Mouse (Mus musculus) urinary bladder, postnatal 10 days (tissue): ENCODE measurements around the gene Scrn3.

ENCODE experiments used
- DNase-seq: peaks from one replicate; pipeline ENCODE4 v3.0.0; 2022; ENCODE audit warnings: low spot score

Gene Scrn3

DNA sequence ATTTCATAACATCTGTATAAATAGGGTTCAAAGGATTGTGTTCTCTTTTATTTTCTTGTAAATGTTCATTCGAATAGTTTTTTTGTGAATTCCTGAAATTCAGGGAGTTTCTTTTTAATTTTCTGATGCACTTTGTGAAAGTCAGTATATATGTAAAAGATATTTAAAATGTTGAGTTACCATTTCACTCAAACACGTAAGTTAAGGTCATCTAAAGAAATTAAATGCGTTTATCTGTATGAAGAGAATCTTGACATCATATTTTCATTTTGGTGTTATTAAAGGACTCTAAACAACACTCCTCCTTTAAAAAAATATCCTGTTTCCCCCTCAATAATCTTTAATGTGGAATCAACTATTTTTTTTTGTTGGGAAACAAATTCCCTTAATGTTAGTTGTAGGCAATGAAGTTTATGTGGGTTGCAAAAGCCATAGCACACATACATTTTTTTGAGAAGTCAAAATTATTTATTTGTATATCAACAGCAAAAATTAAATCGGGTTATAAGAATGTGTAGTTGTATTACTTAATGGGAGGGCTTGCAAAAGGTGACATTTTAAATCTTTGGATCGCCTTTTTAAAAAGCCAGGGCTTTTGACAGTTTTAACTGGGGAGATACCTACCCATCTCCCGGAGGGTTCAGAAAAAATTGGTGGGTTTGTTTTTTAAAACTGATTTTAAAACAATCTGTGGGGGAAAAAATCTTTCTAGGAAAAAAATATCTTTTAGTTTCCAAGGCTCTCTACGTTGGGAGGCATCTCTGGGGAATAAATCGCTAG, 37.0 kb upstream of the Scrn3 start:
- no peak for DNase-seq

DNA sequence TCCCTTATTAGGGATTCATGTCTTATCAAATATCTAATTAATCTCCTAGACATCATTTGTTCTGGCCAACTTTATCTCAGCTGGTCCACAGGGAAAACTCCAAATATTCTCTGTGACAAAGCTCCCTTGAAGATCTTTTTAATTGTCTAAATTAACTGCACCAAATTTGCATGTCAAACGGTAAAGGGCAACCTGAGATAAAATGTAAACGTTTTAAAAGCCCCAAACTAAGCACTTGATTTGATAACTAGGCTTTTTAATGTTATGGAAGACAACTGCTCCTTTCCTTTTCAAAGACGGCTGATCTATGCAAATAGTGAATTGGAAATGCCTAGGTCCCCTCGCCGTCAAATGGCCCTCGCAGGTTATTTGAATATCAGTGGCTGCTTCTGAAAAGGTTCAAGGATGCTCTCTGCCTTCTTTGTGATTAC, 36.2 kb upstream of the Scrn3 start:
- DNase-seq: no peak

DNA sequence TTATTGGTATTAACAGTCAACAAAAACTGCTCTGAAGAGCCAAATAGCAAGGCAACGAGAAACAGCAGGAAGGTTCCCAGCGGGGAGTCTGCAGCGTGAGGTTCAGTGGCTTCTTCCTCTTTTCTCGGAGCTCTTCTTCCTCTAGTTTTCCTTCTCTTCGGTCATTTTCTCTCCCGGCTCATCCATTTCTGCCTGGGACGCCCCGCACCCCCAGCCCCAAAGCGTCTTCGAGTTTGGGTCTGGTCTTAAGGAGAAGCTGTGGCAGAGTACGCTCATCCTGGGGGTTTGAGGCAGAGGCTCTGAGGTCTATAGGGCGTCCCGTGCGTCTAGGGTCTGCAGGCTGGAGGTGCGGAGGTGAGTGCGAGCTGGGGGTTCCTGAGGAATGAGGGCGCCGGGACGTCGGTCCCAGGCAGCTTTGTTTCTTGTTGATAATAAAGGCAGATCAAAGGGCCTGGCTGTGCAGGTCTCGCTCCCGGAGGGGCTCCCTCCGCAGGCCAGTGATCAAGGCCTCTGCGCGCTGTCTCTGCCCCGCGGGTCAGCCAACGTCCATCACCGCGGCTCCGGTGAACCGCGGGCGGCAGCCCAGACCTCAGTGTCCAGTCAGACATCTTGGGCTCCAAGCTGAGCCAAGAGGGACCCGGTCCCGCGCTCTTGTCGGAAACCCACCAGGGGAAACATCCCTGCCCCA, 35.2 kb upstream of the Scrn3 start:
- DNase-seq: no peak

DNA sequence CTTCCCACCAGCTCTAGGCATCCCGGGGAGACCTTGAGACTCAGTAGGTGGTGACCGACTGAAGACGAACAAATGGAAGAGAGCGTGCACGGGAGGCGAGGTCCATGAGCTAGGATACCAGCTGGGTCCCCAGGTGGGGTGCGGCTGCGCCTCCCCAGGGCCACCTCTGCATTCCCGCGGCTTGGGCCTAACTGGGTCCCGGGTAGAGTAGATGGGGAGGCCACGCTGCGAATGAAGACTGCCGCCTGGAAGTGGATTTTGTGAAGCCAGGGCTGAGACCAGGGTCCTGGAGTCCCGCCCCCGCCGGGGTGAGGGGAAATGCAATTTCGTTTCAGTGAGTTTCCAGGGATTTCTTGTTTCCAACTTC, 34.7 kb upstream of the Scrn3 start:
- DNase-seq: no peak

DNA sequence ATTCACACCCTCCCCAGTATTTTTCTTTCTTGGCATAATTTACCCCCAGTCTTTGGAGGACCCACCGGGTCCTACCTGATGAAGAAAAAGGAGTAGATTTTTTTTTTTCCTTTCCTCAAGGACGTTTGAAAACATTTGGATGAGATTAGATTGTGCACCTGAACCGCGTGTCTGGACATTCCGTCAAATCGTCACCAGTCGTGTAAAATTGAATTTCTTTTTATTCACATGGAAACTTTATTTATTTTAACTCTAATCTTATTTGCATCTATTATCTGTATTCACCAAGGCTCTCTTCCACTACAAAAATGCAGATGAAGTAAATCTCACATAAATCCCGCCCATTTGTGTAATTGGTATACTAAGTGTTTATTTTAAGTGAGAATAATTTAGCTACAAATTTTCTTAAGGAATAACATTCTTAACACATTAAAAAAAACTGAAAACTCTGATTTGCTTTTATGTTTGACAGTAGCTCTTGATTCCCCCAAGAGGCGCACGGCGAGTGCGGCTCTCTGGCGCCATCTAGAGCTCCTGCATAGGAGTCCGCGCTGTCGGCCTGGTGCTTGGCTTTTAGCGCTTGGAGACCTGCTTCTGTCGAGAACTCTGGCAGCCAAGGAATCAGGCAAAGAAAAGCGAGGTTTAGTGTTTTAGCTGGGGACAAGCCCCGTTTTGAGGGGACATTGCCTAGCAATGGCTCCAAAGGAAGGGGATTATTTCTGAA, 34.1 kb upstream of the Scrn3 start:
- no peak for DNase-seq

DNA sequence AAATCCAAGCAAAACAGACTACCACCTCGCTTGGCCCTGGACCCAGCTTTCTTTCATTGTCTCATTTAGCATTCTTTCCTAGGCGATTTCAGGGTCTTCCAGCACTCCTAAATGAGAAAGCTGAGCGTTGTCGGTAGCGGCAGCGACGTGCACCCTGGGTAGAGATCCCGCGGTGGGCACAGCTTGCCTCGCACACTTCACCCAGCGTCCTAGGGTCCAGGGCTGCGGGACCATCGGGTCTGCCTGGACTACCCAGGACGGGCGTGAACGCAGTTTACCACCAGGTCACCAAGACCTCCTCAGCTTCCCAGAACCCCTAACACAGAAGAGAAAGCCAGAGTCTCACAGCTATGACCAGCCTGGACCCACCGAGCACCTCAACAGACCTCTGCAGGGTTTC, 33.5 kb upstream of the Scrn3 start:
- DNase-seq: no peak

DNA sequence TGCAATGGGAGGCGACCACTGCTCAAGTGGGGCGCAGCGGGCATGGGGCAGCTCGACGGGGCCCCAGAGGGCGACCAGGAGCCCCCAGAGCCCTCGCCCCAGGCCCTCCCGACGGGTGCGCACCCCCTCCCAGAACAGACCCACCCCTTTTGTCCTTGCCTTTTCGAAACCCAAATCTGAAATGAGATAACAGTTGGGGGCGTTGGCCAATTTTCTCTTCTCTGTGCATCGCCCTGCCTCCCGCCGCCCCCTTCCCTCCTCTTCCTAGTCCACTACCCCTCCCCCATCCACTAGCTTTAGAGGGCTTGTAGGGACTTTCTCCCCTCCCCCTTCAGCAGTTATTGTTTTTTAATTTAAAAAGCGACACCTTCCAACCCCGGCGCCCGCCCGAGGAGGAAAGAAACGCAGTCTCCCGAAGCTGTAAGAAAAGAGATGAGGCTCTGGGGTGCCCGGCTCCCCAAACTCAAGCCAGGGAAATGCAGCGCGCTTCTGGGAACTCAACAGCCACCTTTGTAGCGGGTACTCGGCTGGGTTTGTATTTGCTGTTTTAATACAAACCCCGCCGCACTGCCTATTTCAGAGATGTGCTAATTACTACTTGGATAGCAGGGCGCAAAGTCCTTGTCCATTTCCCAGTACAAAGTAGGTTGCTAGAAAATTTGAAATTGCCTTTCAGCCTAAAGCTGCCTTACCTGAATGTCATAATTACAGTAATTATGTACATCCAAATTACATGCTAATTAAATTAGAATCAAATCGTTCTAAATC, 32.9 kb upstream of the Scrn3 start:
- DNase-seq: no peak

DNA sequence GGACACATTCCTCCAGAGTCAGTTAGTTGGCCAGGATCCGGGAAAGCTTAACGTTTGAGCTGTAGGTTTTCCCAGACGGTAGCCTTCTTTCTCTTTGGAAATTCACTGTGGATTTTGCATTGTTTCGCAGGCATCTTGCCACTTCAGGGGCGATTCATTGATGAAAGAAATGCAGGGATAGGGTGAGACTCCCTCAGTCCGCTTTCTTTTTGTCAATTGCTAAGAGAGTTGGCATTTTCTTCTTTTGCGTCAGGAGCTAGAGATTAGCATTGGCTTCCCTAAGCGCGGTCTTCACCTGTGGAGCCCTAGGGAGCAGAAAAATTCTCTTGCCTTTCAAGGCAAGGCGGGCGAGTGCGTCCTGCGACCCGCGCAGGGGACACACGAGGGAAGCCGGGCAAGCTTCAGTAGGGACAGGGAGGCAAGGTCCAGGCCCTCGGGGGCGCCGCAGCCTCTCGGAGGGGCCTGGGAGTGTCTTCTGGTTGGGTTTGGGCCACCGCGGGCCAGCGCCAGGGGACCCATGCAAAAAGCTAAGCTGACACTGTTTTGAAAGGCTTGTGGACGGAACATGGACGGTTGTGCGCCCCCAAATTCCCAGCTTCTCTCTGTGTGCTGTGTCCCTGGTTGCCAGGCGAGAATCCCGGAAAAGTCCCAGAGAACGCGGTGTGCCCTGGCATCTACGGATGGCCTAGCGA, 31.9 kb upstream of the Scrn3 start:
- no peak for DNase-seq

DNA sequence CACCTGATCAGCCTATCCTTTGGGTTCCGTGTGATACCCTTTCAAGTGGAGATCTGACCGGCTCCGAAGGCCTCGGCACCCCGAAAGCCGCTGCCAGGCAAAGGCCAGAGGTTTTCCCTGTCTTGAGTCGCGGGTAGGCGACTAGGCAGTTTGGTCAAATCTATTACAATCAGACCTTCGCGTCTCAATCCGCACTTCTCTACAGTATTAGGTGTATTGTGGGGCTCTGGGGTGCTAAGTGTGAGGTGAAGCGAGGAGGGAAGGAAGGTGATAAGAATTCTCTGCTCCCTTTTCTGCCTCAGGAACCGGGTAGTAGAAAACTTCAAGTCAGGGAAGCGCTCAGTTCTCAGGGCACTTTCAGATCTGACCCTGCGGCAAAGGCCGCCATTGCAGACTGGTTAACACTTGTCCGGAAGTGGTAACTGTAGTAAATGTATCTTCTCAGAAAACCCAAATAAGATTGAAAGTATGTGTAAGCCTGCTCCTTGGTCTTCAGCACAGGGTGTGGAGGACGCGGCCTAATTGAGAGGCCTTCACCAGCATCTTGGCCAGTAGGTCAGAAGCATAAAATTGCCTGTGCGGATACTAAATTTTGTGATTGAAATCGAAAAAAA, 31.2 kb upstream of the Scrn3 start:
- no peak for DNase-seq

DNA sequence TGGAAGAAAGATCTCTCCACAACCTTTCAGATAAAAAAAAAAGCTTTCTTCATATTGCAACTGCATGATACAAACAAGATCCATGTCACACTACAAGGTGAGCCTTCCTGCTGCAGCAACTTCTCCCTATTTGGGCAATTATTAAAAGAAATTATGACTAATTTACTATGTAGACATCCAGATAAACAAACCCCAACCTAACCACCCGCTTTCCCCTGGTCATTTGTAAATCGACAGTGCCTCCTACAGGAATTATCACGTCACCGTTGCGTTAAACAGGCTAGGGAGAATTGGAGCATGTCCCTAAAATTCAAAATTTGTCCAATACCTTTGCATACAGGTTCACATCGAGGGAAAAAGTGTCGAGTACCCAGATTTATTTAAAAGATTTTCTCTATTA, 30.7 kb upstream of the Scrn3 start:
- no peak for DNase-seq

DNA sequence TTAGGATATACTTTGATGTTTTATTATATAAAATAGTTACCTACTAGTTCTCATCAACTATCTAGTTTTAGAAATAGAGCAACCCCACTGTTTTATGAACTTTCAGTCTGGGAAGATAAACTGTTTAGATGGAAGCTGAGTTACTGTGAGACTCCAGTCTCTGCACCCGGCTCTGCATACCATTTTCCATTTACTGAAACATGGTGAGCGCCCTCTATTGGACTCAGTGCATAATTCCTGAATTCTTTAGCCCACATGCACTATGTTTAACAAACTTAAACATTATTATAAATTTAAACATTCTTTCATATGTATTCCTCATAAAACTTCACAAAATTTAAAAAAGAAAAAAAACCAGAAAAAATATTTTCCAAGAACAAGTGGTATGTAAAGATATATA, 26.8 kb upstream of the Scrn3 start:
- no peak for DNase-seq

DNA sequence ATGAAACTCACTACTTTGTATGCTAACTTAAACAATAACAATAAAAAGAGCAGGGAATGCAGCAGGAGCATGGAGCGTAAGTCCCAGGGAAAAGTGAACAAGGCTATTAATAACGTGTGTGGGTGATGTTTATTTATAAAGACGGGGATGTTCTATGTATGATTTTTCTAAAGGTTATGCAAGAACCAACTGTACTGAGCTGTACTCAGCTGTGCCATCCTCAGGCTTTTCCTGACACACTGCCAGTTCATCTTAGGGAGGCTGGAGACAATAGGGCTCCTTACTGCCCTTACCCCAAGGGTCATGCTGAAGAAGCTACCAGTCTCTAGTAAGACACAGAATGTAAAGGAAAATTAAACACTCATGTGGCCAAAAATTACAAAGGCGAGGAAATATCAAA, 21.3 kb upstream of the Scrn3 start:
- no peak for DNase-seq

DNA sequence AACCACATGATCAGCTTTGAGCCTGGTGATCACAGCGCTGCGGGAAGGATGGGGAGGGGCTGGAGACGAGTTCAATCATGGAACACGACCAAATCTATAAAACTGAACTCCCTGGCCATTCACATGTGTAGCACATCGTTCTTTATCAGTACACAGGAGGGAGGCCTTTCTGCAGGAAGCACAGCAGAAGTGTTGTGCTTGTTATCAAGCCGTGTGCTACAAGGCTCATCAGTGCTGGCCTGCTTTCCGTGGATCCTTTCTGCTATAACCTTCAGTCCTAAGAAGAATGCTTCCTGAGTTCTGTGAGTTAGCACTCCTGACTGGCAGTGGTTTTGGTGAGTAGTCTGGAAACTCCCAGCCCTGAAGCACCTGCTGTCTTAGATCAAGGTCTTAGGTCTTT, 17.4 kb upstream of the Scrn3 start:
- DNase-seq: no peak

DNA sequence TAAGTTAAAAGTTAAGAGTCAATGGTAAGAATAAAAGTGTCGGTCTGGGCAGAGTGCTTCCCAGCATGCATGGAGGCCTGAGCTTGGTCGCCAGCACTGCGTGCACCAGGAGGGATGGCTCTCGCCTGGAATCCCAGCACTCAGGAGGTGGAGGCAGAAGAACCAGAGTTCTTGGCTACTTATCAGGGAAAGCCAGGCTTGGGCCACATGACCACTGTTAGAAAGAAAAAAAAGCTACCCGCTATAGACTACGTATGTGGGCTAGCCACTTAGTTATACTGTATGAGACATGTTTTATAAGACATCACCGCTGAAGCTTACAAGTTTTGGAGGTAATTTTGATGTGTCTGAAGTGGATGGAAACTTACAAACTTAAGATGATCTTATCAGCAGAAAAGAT, 14.2 kb upstream of the Scrn3 start:
- no peak for DNase-seq

DNA sequence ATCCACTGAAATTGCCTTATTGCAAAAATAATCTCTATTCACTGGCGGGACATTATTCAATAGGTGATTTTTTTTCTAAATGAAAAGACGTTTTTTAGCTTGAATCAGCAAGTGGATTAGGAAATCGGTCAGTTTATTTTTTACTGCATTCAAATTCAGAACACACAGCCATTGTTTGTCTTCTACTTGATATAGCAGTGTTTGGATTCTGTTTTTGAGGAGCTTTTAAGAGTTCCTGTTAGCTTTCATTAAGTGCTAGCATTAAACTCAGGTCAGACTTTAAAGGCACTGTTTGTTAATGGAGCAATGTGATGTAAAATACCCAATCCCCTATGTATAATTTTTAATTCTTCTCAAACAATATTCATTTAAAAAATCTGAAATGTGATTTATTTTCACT, 13.6 kb upstream of the Scrn3 start:
- no peak for DNase-seq

DNA sequence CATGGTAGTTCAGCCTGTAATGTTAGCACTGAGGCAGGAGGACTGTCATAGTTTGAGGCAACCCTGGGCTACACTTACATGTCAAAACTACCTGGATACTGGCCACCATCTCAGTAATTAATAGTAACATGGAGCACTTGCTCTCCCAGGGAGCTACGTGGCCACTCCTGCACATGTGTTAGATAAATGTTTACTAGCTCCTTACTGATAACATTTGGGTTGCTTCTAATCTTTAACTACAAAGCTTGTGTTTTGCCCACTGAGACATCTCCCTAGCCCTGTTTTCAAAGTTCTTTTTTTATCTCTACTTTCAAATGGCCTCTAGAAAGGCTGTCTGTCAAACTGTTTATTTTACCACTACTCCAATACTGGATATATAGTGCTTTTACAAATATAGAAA, 10.4 kb upstream of the Scrn3 start:
- no peak for DNase-seq

DNA sequence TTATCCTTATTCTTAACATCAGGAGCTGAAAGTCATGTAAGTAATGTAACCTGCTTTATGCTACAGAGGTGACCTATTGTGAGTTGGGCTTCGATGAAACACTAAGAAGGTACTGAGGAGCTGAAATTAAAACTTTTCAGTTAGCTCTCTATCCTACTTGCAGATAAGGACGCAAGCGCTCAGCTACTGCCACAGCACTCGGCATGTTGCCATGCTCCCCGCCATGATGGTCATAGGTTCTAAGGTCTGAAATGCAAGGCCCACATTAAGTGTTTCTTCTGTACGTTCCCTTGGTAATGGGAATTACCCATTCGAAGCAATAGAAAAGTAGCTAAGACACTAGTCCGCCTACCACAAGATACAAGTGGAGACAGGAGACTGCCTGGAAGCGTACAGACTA, 9.7 kb upstream of the Scrn3 start:
- no peak for DNase-seq

DNA sequence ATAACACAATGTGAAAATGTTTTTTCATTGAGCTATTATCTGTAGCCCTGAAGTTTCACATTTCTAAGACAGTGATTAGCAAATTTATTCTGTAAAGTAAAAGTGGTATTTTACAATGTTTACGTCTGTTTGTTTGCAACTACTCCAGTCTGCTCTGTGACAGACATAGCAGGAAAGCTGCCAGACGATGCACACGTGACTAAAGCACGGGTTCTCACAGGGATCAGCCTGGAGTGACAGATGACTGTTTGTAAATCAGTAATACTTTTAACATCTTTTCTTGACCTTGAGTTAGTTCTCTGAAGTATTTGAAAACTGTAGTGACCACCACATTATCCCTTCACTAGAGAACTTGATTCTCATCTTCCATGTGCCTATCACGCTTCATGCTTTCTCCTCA, 7.9 kb upstream of the Scrn3 start:
- no peak for DNase-seq

DNA sequence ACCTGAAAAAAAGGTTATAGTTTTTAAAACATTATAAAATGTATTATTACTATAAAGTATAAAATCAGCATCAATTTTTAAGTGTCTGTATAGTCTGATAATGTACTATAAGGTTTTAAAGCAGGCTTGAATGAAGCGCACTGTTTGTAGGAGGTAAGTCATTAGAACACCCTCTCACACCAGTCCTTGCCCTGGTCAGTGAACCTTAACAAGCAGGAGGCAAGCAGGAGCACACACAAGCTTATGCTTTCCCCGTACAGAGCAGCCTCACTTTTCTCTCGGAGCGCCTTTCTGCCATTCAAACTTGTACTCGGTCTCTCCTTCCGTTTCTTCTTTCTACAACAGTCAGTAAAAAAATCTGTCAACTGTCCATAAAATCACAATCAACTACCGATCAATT, 6.4 kb upstream of the Scrn3 start:
- DNase-seq: no peak

DNA sequence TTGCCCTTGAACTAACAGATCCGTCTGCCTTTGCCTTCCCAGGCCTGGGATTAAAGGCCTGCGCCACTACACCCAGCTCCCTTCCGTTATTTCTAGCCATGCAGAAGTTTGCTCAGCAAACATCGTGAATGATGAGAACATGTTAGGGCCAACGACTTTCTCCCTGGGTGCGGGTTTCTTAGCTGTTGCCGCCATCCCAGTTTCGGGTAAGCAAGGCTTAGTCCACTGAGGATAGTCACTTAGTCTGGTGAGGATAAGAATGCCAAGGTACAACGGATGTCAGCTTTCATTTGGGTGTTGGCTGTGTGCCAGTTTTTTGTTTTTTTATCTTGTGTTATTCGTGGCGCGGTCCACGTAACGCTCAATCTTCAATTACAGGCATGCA, 708 bp downstream of the Scrn3 start:
- DNase-seq: no peak

DNA sequence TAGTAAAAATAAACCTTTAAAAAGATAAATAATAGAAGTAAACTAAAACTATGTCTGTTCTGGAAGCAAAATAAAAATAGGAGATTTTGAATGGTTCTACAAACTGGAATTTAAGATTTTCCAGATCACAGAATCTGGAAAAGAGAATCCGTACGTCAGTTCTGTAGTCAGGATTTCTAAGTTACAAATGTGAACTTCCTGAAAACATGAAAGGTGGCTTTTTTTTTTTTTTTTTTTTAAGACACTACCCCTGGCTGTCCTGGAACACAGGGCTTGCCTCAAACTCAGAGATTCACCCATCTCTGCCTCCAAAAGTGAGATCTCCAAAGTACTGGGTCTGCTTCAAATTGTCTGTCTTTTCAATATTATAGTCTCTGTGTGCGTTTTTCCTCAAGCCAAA, 1.9 kb downstream of the Scrn3 start:
- DNase-seq: no peak

DNA sequence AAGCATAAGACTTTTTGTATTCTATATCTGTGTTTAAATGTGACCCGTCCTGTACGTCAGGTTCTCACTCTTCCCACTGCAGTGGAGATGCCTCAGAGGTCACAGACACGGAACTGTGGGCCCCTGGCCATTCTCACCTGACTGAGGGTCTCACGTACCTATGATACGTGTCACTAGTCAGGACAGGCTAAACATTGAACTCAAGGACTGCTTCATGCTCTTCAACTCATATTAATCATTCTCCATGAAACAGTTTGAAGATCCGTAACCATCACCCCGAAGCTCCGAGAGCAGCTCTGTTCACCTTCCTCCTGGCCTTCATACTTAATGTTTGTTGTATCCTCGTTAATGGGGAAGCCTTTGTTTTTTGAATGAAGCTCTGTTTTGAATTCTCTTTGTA, 5.0 kb downstream of the Scrn3 start:
- no peak for DNase-seq
